Mouse (Mus musculus): ENCODE data around the gene Zfp637. TPM values are rescaled to one million over a fixed set of nuclear protein-coding genes. Genes with fewer than 3 reads are reported as not detected.
"Not testable (repeated sequence)": the region's sequence is repeated elsewhere in the genome, so short reads cannot be mapped to it uniquely, and the experiment has no call there.

Zfp637 gene
- polyA plus RNA-seq, 1 experiment from 2014 or later = 141 TPM

- Histone ChIP-seq H3K9ac (replicated peaks; ENCODE audit: low read depth, low read length) (no peak overlapping the region), H3K9me3 (ENCODE audit: control insufficient read depth, low read depth, low read length) (no peaks in the 10 kb centered on the region), H3K4me2 (replicated peaks; ENCODE audit: low read depth, low read length) (no peak overlapping the region), H3K27me3 (ENCODE audit: control insufficient read depth, insufficient read depth, low read length) (no peaks in the 10 kb centered on the region), H3K4me1 (ENCODE audit: control insufficient read depth, insufficient read depth, low read length) (no peaks in the 10 kb centered on the region), H3K36me3 (ENCODE audit: control insufficient read depth, insufficient read depth, low read length) (no peaks in the 10 kb centered on the region), H3K4me3 (ENCODE audit: low read depth, low read length) (no peak overlapping the region), H3K27ac (ENCODE audit: low read length) (no peak overlapping the region)
- no peak for ATAC-seq (ENCODE audit: insufficient number of reproducible peaks, insufficient read depth, low FRiP score, low read depth)
- WGBS = 47% methylated on average over 4 of the region's 5 CpGs
Measured at GRCm38 (mm10) chr6:117817108-117817541, 23.9 kb upstream of the Zfp637 start.

- H3K27me3 ChIP-seq (ENCODE audit: control insufficient read depth, insufficient read depth, low read length) = no peaks in the 10 kb centered on the region
- H3K36me3 ChIP-seq (ENCODE audit: control insufficient read depth, insufficient read depth, low read length) = no peaks in the 10 kb centered on the region
- ATAC-seq (ENCODE audit: insufficient number of reproducible peaks, insufficient read depth, low FRiP score, low read depth) = no peak
- H3K4me2 ChIP-seq (replicated peaks; ENCODE audit: low read depth, low read length) = no peak overlapping the region
- no peak overlapping the region for H3K27ac ChIP-seq (ENCODE audit: low read length)
- H3K9me3 ChIP-seq (ENCODE audit: control insufficient read depth, low read depth, low read length) = no peaks in the 10 kb centered on the region
- H3K4me1 ChIP-seq (ENCODE audit: control insufficient read depth, insufficient read depth, low read length) = no peaks in the 10 kb centered on the region
- H3K4me3 ChIP-seq (ENCODE audit: low read depth, low read length) = no peak overlapping the region
- no peak overlapping the region for H3K9ac ChIP-seq (replicated peaks; ENCODE audit: low read depth, low read length)
- 91% methylated on average over 14 of the region's 14 CpGs for WGBS
Measured at GRCm38 (mm10) chr6:117820327-117820726, 20.7 kb upstream of the Zfp637 start.

GRCm38 (mm10) chr6:117825369-117825768 lies 15.6 kb upstream of the Zfp637 start:
- WGBS = 11% methylated on average over 4 of the region's 4 CpGs
- Histone ChIP-seq H3K4me1 (ENCODE audit: control insufficient read depth, insufficient read depth, low read length) (no peaks in the 10 kb centered on the region), H3K27ac (ENCODE audit: low read length) (no peak overlapping the region), H3K9me3 (ENCODE audit: control insufficient read depth, low read depth, low read length) (no peaks in the 10 kb centered on the region), H3K4me3 (ENCODE audit: low read depth, low read length) (no peak overlapping the region), H3K4me2 (replicated peaks; ENCODE audit: low read depth, low read length) (no peak overlapping the region), H3K27me3 (ENCODE audit: control insufficient read depth, insufficient read depth, low read length) (no peaks in the 10 kb centered on the region), H3K9ac (replicated peaks; ENCODE audit: low read depth, low read length) (no peak overlapping the region), H3K36me3 (ENCODE audit: control insufficient read depth, insufficient read depth, low read length) (no peaks in the 10 kb centered on the region)
- ATAC-seq (ENCODE audit: insufficient number of reproducible peaks, insufficient read depth, low FRiP score, low read depth) = peak; percentile 49; the same call in 1 of the 2 replicates

GRCm38 (mm10) chr6:117828273-117828672 lies 12.7 kb upstream of the Zfp637 start:
- no peaks in the 10 kb centered on the region for H3K9me3 ChIP-seq (ENCODE audit: control insufficient read depth, low read depth, low read length)
- no peak overlapping the region for H3K4me2 ChIP-seq (replicated peaks; ENCODE audit: low read depth, low read length)
- H3K9ac ChIP-seq (replicated peaks; ENCODE audit: low read depth, low read length) = no peak overlapping the region
- 19% methylated on average over 9 of the region's 9 CpGs for WGBS
- no peaks in the 10 kb centered on the region for H3K4me1 ChIP-seq (ENCODE audit: control insufficient read depth, insufficient read depth, low read length)
- H3K36me3 ChIP-seq (ENCODE audit: control insufficient read depth, insufficient read depth, low read length) = no peaks in the 10 kb centered on the region
- H3K4me3 ChIP-seq (ENCODE audit: low read depth, low read length) = no peak overlapping the region
- H3K27me3 ChIP-seq (ENCODE audit: control insufficient read depth, insufficient read depth, low read length) = no peaks in the 10 kb centered on the region
- H3K27ac ChIP-seq (ENCODE audit: low read length) = no peak overlapping the region
- ATAC-seq (ENCODE audit: insufficient number of reproducible peaks, insufficient read depth, low FRiP score, low read depth) = no peak

- Histone ChIP-seq H3K27ac (ENCODE audit: low read length) (peak overlapping the region; percentile 76), H3K4me2 (replicated peaks; ENCODE audit: low read depth, low read length) (peak overlapping the region; percentile 65), H3K36me3 (ENCODE audit: control insufficient read depth, insufficient read depth, low read length) (peaks cover 34% of the 10 kb centered on the region), H3K9ac (replicated peaks; ENCODE audit: low read depth, low read length) (peak overlapping the region; percentile 79), H3K27me3 (ENCODE audit: control insufficient read depth, insufficient read depth, low read length) (no peaks in the 10 kb centered on the region), H3K4me3 (ENCODE audit: low read depth, low read length) (peak overlapping the region; percentile 66), H3K9me3 (ENCODE audit: control insufficient read depth, low read depth, low read length) (no peaks in the 10 kb centered on the region), H3K4me1 (ENCODE audit: control insufficient read depth, insufficient read depth, low read length) (peaks cover 4% of the 10 kb centered on the region; the same call in 1 of the 2 replicates)
- ATAC-seq (ENCODE audit: insufficient number of reproducible peaks, insufficient read depth, low FRiP score, low read depth) = no peak
- 10% methylated on average over 12 of the region's 12 CpGs for WGBS
Measured at GRCm38 (mm10) chr6:117841511-117841955, 553 bp downstream of the Zfp637 start.

- Histone ChIP-seq H3K4me3 (ENCODE audit: low read depth, low read length) (no peak overlapping the region), H3K27ac (ENCODE audit: low read length) (no peak overlapping the region), H3K36me3 (ENCODE audit: control insufficient read depth, insufficient read depth, low read length) (peaks cover 51% of the 10 kb centered on the region), H3K27me3 (ENCODE audit: control insufficient read depth, insufficient read depth, low read length) (no peaks in the 10 kb centered on the region), H3K4me2 (replicated peaks; ENCODE audit: low read depth, low read length) (no peak overlapping the region), H3K9me3 (ENCODE audit: control insufficient read depth, low read depth, low read length) (no peaks in the 10 kb centered on the region), H3K4me1 (ENCODE audit: control insufficient read depth, insufficient read depth, low read length) (peaks cover 4% of the 10 kb centered on the region; the same call in 1 of the 2 replicates), H3K9ac (replicated peaks; ENCODE audit: low read depth, low read length) (no peak overlapping the region)
- no peak for ATAC-seq (ENCODE audit: insufficient number of reproducible peaks, insufficient read depth, low FRiP score, low read depth)
- WGBS = 63% methylated on average over 9 of the region's 9 CpGs
Measured at GRCm38 (mm10) chr6:117844597-117844996, 3.6 kb downstream of the Zfp637 start.

- not testable (repeated sequence) for H3K27ac ChIP-seq (ENCODE audit: low read length); H3K9me3 ChIP-seq (ENCODE audit: control insufficient read depth, low read depth, low read length); H3K27me3 ChIP-seq (ENCODE audit: control insufficient read depth, insufficient read depth, low read length); ATAC-seq (ENCODE audit: insufficient number of reproducible peaks, insufficient read depth, low FRiP score, low read depth); H3K4me3 ChIP-seq (ENCODE audit: low read depth, low read length); H3K9ac ChIP-seq (replicated peaks; ENCODE audit: low read depth, low read length); H3K4me2 ChIP-seq (replicated peaks; ENCODE audit: low read depth, low read length); H3K4me1 ChIP-seq (ENCODE audit: control insufficient read depth, insufficient read depth, low read length)
- 93% methylated on average over 4 of the region's 4 CpGs for WGBS
- peaks cover 51% of the 10 kb centered on the region for H3K36me3 ChIP-seq (ENCODE audit: control insufficient read depth, insufficient read depth, low read length)
Measured at GRCm38 (mm10) chr6:117846671-117847070, 5.7 kb downstream of the Zfp637 start.

- no peak overlapping the region for H3K4me2 ChIP-seq (replicated peaks; ENCODE audit: low read depth, low read length)
- no peaks in the 10 kb centered on the region for H3K27me3 ChIP-seq (ENCODE audit: control insufficient read depth, insufficient read depth, low read length)
- no peaks in the 10 kb centered on the region for H3K9me3 ChIP-seq (ENCODE audit: control insufficient read depth, low read depth, low read length)
- H3K4me3 ChIP-seq (ENCODE audit: low read depth, low read length) = no peak overlapping the region
- no peaks in the 10 kb centered on the region for H3K4me1 ChIP-seq (ENCODE audit: control insufficient read depth, insufficient read depth, low read length)
- H3K27ac ChIP-seq (ENCODE audit: low read length) = no peak overlapping the region
- peaks cover 51% of the 10 kb centered on the region for H3K36me3 ChIP-seq (ENCODE audit: control insufficient read depth, insufficient read depth, low read length)
- 93% methylated on average over 2 of the region's 2 CpGs for WGBS
- H3K9ac ChIP-seq (replicated peaks; ENCODE audit: low read depth, low read length) = no peak overlapping the region
- ATAC-seq (ENCODE audit: insufficient number of reproducible peaks, insufficient read depth, low FRiP score, low read depth) = no peak
Measured at GRCm38 (mm10) chr6:117847772-117848171, 6.8 kb downstream of the Zfp637 start.

GRCm38 (mm10) chr6:117848577-117848976 lies 7.6 kb downstream of the Zfp637 start:
- Histone ChIP-seq H3K27ac (ENCODE audit: low read length) (no peak overlapping the region), H3K9me3 (ENCODE audit: control insufficient read depth, low read depth, low read length) (no peaks in the 10 kb centered on the region), H3K4me2 (replicated peaks; ENCODE audit: low read depth, low read length) (no peak overlapping the region), H3K36me3 (ENCODE audit: control insufficient read depth, insufficient read depth, low read length) (peaks cover 46% of the 10 kb centered on the region), H3K4me3 (ENCODE audit: low read depth, low read length) (no peak overlapping the region), H3K9ac (replicated peaks; ENCODE audit: low read depth, low read length) (no peak overlapping the region), H3K27me3 (ENCODE audit: control insufficient read depth, insufficient read depth, low read length) (no peaks in the 10 kb centered on the region), H3K4me1 (ENCODE audit: control insufficient read depth, insufficient read depth, low read length) (no peaks in the 10 kb centered on the region)
- ATAC-seq (ENCODE audit: insufficient number of reproducible peaks, insufficient read depth, low FRiP score, low read depth) = no peak
- 92% methylated on average over 5 of the region's 5 CpGs for WGBS
